Mouse (Mus musculus): ENCODE results near the gene Olfr641.

Gene Olfr641

GRCm38 (mm10) chr7:104035145-104035544 lies at the start of gene Olfr641:
Gene Olfr641 (plus strand): TSS chr7:104035445.
- no peak for DNase-seq (ENCODE audit: low read depth, low spot score)

DNA sequence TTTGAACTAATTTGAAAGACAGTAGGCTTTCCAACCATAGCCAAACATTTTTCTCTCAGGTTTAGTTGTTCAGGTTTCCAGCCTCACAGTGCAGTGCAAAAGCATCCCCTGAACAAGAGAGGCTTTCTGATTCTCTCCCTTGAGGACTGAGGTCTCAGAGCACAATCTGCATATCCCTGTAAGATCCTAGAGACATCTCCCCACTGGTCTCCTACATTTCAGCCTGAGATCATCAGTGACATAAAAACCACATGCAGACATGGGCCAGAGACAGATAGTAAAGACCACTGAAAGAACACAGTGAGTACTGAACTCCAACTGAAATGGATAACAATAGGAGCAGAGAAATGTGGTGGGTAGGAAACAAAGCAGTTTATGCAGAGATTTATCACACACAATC lies 36.8 kb upstream of the Olfr641 start, which contains the start of gene Olfr638:
Gene Olfr638, plus strand, starts transcription at position 301 of the 400 bp plus-strand sequence.
- DNase-seq (ENCODE audit: low read depth, low spot score): no peak

GRCm38 (mm10) chr7:103999124-103999523 lies 36.1 kb upstream of the Olfr641 start:
- DNase-seq (ENCODE audit: low read depth, low spot score): no peak

GRCm38 (mm10) chr7:104017203-104017602 lies 18.0 kb upstream of the Olfr641 start, which contains the start of gene Olfr639:
Gene Olfr639 (minus strand): TSS chr7:104017303.
- no peak for DNase-seq (ENCODE audit: low read depth, low spot score)

DNA sequence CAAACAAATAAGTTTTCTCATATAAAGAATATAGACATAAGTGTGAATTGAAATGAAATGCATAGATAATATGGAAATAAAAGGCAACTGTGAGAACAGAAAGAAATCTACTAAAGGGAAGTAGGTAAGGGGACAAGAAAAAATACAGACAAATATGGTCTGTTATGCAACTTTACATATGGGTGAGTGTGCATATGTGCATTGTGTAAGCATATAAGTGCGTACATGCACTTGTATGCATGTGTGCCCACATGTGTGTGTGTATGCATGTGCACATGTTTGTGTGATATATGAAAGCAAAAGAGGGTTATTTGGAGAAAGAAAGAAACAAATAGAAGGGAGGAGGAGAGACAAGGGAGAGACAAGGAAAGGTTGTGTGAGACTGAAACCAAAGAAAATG lies 16.3 kb upstream of the Olfr641 start:
- no peak for DNase-seq (ENCODE audit: low read depth, low spot score)

- no peak for DNase-seq (ENCODE audit: low read depth, low spot score)
Observed at GRCm38 (mm10) chr7:104021651-104022050, 13.6 kb upstream of the Olfr641 start.

GRCm38 (mm10) chr7:104025473-104025872 lies 9.8 kb upstream of the Olfr641 start, which contains the start of gene Olfr640:
Gene Olfr640 (minus strand): TSS chr7:104025573.
- no peak for DNase-seq (ENCODE audit: low read depth, low spot score)

DNA sequence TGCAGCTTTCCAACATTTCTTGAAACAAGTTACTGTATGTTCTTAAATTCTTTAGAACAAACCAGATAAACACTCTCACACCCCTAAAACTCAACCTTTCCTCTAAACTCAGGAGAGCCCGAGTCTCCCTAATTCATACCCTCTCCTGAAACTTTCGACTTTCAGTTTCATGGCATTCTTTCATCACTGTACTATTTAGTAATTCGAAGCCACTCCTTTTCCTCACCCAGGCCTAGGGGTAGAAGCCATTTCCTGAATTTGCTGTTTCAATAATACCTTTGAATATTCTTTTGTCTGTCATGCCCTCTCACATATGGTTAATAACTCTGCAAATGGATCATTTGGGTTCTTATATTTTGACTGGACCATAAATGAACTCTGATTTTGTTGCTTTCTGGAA lies 8.3 kb upstream of the Olfr641 start:
- no peak for DNase-seq (ENCODE audit: low read depth, low spot score)

DNA sequence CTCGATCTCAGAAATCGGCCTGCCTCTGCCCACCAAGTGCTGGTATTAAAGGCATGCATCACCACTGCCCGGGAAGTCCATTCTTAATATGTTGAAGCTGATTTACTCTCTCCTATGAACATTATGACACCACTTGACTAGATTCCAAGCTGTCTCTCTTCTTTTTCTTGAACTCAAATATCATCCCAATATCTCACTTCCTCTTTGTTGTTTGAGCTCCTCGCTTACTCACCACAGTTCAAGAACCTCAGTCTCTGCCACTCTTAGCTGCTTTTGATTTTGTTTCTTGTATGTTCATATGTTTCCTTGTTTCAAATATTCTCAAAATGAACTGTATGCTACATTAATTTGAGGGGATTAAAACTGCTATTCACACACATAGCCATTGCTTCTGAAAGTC lies 15.5 kb downstream of the Olfr641 start:
- DNase-seq (ENCODE audit: low read depth, low spot score): no peak

DNA sequence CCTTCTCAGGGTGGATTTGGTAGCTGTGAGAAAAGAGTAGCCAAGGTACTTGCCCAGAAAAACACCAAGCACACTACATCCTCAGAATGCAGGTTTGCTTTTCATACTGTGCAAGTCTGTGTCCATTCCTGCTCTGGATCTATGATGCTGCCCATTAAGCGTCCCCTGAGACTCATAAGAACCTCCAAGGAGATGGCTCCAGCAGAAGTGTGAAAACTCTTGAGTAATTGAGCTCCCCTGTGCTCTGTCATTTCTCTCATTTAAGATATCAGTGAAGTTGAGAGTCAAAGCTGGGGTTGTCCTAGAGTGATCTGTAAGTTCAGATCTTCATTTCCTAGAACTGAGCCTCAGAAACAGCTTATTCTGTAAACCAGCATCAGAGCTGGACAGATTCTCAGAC lies 17.3 kb downstream of the Olfr641 start, which contains the start of gene Olfr642:
Gene Olfr642, minus strand, starts transcription at position 101 of the 400 bp plus-strand sequence.
- DNase-seq (ENCODE audit: low read depth, low spot score): no peak

GRCm38 (mm10) chr7:104059215-104059614 lies 24.0 kb downstream of the Olfr641 start:
- DNase-seq (ENCODE audit: low read depth, low spot score): no peak

- no peak for DNase-seq (ENCODE audit: low read depth, low spot score)
Observed at GRCm38 (mm10) chr7:104061345-104061744, 26.1 kb downstream of the Olfr641 start, which contains the start of gene 4930516K23Rik. Gene 4930516K23Rik (minus strand): TSS chr7:104061445.

DNA sequence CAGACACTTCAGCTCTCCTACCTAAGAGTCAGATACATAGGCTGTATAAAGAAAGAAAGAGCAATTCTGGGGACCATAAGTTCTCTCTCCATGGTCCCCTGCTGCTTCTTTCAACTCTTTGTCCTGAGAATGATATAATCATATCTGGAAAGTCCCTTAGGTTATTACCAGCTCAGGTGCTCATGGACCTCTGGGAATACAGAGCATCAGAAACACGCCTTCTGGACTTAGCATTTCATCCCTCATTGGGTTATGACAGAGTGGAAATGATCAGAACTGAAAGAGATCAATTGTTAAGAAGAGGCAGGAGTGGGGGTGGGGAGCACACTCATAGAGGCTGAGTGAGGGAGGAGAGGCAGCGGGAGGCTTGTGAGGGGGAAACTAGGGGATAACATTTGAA lies 36.5 kb downstream of the Olfr641 start, which contains the start of gene Olfr644:
Gene Olfr644, minus strand, starts transcription at position 101 of the 400 bp plus-strand sequence.
- no peak for DNase-seq (ENCODE audit: low read depth, low spot score)

- DNase-seq (ENCODE audit: low read depth, low spot score): no peak
Observed at GRCm38 (mm10) chr7:104085365-104085764, 50.1 kb downstream of the Olfr641 start, which contains the start of gene Olfr645. Gene Olfr645 (minus strand): TSS chr7:104085465.
